Mouse (Mus musculus) erythroid progenitor cell, adult 5-6 weeks (primary cell): Measurements from ENCODE around the gene Lmbrd2. TPM values are rescaled to one million over a fixed set of nuclear protein-coding genes. Genes with fewer than 3 reads are reported as not detected.
A peak's percentile ranks its signal among the peaks of the same experiment; 100 is the strongest.
"Not testable (repeated sequence)": the region's sequence is repeated elsewhere in the genome, so short reads cannot be mapped to it uniquely, and the experiment has no call there.

Experiments used
- ATAC-seq: replicated peaks from 2 replicates; pipeline ENCODE4 v1.8.0; 2016; ENCODE audit warnings: moderate number of reproducible peaks, mild to moderate bottlenecking, moderate TSS enrichment, inconsistent platforms; ENCODE audit not compliant: poor library complexity, low FRiP score, severe bottlenecking
- total RNA-seq, 2 experiments: library from RNA; stranded (forward) in 1 of 2; stranded (reverse) in 1 of 2; fragments of 150-400 nt in 1 of 2; fragments of 186-747, 209-891 nt in 1 of 2; gene quantifications; 2 replicates each; pipeline versions ENCODE4 v1.2.3 to v1.2.4; 2015 to 2017; ENCODE audit warnings: low replicate concordance in 2 of 2

The Lmbrd2 gene
- total RNA-seq, 2 experiments from 2014 or later: 6.2 to 20.1 TPM

DNA sequence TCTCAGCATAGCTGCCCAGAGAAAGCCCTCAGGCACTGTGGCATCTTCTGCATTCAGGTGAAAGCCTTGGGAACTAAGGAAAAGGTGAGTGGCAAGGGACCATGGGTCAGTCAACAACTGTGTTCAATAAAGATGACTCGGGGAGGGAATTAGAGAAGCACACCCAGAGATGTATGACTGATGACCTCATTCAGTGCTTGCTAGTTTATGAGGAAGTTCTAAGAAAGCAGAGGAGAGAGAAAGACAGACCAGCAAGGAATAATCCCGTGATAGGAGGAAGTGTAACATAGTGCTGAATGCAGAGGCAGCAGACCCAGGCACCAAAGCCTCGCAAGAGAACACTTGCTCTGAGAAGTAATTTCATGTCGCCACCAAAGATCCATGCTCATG, 8.9 kb upstream of the Lmbrd2 start:
- no peak for ATAC-seq

DNA sequence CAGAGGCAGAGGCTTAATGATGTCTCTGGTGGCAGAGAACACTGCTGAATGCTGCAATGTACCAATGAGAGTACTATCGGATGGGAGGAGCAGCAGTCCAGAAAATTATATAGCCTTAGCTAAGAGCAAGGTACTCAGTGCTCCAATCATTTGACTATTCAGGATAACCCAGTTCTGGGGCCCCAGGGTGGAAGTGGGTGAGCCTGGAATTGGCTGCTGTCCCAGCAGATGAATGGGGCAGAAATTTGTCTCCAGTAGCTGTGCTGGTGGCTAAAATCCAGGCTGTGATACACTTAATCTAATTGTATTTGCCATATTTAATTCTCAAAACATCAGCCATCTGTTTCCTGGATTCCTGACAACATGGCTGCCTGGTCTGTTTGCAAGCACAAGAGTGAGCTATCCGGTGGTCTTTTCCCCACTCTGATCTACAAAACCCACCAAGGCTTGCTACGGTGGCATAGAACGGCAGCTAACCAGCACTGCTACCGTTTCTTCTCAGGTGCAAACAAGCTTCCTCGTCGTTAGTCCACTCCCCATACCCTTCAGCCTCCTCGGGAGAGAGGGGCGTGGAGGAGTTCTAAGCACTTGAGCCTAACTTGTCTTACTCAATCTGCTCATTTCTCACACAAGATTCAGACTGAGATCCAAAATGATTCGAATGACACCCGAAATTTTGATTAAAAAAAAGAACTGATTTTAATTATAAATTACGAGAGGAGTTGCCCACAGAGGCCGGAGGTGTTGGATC, 7.5 kb upstream of the Lmbrd2 start:
- ATAC-seq: no peak

DNA sequence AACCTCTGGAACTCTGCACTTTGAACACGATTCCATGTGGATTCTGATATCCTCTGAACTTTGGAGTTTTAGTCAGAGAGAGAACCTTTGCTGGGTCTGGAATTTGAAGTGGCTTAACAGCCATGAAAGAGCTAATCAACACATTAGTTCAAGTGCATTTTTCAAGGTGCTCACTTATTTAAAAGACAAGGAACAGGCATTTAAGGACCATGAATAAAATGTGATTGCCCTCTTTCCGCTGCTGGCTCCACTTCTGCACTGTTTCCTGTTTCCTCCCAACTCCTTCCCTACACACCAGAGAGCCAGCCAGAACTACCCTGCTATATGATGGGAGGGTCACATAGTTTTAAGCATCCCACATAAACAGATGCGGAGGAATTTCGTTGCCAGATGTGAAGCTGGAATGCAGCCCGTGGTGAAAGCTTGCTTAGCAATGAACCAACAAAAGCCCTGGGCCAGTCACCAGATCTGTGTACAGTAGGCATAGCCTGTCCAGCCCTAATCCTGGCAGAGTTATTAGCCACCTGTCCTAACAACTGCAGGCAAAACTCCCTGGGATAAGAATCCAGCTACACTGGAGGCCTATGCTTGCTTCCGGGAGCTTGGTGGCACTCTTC, 5.4 kb upstream of the Lmbrd2 start:
- no peak for ATAC-seq

DNA sequence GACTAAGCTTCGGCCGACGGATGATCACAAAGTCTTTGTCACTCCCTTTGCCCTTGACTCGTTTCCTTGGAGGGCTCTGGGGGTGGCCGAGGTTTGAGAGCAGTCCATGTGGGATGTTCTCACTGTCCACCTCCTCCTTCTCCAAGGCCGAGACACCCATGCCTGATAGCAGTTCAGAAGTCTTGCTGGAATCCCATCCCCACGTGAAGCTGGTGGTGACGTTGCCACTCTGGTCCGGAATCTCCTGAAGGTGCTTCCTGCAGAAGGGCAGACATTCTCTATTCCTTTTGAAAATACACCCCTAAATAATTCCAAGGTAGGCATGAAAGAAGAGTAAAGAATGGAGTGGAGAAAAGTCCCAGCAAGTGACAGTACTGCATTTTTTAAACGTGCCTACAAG, 903 bp upstream of the Lmbrd2 start:
- ATAC-seq: no peak

DNA sequence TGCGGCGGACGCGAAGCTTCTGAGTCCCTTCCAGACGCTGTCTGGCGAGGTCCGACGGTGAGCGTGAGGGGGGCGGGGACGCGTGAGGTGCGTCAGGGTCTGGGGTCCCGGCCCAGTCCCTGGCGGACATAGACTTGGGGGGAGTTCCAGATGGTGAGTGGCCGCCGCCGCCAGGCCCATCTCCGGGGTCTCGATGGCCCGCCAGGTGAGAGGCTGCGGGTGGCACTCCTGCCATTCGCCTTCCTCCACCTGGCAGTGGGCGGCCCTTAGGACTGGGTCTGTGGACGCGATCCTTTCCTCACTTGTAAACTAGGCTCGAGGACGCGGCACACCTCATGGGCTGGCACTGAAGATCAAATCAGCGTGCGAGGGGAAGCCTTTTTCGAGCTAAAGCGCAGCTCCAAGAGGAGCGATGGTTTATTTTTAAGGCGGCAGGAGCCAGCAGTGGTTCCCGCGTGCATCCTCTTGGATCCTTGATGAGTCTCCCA, 378 bp downstream of the Lmbrd2 start:
- peak; percentile 47 for ATAC-seq

DNA sequence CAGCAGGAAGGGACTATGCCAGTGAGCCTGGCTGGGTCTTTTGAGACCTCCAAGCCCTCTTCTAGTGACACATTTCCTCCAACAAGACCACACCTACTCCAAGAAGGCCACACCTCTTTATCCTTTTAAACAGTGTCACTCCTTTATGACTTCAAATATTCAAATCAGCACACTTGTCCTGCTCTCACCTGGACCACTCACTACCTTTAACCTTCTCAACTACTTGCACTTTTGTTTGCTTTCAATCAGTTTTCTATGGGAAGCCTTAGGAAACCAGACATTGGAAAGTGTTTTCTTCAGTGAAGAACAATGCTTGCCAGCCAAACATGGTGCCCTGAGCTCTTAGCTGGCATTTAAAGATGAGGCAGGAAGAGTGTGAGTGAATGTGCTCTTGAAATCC, 15.0 kb downstream of the Lmbrd2 start, which contains the start of gene Skp2:
TSS of gene Skp2 (minus strand) at position 101 of the 400 bp plus-strand sequence.
- no peak for ATAC-seq

DNA sequence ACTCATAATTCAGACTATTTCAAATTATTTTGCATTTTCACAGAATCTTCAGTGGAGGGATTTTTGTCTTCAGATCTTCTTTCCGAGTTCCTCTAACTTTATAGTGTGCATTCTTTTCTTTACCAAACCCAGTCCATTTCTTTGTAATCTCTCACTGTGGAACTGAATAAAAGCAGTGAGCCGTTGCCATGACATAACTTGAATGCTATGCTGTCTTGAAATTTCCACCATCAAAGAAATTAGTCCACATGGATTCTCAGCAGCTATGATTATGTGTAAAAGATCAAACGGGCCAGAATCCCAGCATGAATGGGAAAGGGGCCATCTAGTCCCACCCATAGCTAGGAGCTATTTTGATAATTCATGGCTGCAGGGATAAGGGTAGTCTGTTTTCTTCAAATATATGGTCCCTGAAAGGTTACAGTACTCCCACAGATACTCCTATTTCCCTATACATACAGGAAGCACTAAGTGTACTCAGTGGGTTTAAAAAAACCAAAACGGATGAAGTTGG, 22.3 kb downstream of the Lmbrd2 start:
- ATAC-seq: no peak

DNA sequence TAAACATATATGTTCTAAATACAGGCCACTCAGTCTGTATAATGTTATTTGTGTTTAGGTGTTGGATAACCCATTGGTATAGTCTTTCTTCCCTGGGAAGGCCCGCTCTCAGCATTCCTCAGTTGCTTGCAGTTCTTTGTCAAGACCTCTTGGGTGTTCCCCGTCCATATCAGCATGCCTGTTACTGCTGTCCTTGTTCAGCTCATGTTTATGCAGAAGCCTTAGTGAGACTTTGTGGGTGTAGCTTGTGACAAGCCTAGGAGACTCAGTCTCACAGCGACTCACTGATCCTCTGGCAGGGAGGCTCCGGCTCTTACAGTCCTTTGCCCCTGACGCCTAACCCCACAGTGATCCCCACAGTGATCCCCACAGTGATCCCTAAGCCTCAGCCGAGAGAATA, 23.8 kb downstream of the Lmbrd2 start:
- ATAC-seq: no peak

DNA sequence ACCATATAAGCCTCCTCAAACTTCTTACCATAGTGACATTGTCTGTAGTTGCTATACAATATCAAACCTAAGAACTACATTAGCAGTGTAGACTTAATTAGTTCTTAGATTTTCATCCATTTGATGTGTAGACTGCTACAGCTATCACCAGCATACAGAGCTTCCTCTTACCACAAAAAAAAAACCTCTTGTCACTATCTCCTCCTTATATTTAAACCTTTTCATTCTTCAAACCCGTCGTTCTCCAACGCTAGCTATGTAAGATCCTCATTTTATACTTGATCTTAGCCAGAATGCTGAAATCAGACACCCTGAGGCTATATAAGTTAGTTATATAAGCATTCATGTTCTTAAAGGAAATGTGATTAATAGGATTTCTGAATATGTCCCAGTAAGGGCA, 36.7 kb downstream of the Lmbrd2 start:
- ATAC-seq: no peak

DNA sequence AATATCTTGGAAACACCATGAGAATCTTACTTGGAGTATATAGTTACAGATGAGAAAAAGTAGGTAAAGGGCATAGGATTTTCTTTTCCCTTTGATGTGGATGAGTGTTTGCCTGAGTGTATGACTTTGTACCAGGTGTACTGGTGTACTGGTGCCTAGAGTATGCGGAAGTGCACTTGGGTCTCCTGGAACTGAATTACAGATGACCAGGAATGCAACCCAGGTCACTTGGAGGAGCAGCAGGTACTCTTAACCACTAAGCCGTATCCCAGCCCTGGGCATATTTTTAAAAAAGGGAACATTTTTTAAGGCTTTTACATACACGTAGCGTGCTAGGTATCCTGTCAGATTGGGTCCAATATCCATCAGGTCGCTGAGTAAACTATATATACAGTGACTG, 43.6 kb downstream of the Lmbrd2 start:
- no peak for ATAC-seq

DNA sequence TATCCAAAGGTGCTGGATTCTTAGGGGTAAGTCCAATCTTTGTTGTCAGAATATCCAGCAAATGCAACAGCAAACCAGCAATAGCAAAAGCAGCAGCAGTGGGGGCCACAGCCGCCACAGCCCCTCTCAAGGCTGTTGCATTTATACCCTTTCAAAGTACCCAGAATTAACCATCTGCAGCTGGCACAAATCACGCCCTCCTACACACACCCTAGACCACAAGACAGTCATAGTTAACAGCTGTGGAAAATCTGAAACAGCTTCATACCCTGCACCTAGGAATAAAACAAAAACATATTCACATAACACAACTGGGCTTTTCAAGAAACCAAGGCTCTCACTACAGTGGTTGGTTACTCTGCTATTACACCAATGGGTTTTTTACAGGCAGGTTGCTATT, 49.4 kb downstream of the Lmbrd2 start:
- ATAC-seq: no peak

DNA sequence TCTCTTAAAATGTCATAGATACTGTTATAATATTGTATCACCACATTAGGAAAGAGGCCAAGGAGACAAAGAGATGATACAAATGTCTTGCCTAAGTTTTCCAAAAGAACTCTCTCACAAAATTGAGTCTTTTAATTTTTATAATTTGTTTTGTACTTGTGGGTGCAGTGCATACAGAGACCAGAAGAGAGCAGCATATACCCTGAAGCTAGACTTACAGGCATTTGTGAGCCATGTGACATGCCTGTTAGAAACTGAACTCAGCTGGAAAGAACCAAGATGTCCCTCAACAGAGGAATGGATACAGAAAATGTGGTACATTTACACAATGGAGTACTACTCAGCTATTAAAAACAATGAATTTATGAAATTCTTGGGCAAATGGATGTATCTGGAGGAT, 52.3 kb downstream of the Lmbrd2 start:
- ATAC-seq: not testable (repeated sequence)

DNA sequence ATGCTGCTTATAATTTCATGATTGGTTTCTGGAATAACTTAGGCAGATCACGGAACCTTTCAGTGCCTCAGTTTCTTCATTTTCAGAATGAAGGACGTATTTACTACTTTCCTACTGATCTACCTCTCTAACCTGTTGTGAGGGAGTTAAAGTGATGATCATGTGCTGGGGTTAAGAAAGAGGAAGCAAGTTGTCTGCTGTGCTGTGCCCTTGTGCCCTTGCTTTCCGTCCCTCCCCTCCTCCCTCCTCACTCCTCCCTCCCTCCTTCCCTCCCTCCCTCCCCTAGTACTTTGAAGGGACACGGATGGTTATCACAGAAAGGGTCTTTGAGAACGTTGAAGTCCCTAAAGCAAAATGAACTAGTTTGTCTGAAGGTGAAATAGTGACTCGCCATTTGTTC, 58.1 kb downstream of the Lmbrd2 start:
- ATAC-seq: no peak

DNA sequence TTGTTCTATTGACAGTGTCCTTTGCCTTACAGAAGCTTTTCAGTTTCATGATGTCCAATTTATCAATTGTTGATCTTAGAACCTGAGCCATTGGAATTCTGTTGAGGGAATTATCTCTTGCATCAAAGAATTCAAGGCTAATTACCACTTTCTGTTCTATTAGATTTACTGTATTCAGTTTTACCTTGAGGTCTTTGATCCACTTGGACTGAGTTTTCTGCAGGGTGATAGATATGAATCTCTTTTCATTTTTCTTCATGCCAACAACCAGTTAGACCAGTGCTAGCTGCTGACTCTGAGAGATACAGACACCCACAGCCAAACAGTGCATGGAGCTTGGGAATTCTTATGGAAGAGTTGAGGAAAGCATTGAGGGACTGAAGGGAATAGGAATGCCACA, 71.5 kb downstream of the Lmbrd2 start:
- no peak for ATAC-seq

DNA sequence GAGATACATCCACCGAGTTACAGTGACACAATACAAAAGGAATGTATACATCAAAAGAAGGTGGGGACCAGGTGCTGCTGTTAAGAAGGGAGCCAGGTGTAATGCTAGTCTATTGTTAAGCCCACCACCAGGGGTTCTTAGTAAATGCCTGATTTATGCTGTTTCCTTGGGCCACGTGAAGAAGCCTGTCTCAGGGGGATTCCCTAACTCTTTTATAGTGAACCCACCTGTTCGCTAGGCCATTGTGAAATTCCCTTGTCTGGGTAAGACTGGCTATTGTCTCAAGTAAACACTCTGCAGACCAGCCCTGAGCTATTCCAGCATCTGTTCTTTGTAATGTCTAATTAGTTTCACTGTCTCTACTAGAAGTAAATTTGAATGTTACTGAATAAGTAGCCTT, 72.7 kb downstream of the Lmbrd2 start:
- not testable (repeated sequence) for ATAC-seq

DNA sequence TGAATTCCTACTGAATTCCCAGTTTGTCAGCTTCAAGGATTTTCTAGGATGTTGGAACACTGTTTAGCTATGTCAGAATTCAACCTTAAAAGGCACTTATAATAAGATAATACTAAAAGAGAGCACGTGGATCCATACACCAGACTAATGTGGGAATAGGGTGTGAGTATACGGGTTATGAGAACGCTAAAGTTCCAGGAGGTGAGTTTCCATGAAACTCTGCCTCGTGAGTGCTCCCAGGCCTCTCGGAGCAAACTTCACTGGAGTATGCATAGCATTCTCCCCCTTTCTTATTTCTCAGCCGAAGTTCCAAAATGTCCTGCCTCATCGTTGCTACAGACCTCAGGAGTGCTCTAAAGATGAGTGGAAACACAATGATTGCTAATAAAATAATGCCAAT, 73.1 kb downstream of the Lmbrd2 start:
- ATAC-seq: not testable (repeated sequence)

DNA sequence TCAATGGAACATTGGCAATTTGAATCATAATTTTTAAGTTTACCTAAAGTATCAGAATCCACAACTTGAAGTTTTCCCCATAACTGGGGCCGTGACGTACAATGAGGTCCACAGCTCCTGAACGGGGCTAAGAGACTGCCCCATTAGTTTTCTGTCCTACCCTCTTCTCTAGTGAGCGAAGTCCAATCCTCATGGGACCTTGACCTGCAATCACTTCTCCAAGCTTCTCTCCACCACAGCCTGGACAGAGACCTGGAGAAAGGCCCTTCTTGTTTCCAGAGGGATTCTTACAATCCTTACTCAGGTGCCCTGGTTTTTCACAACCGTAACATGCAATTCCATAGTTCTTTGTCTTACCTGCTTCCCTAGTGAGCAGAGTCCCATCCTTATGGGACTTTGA, 76.1 kb downstream of the Lmbrd2 start:
- no peak for ATAC-seq

DNA sequence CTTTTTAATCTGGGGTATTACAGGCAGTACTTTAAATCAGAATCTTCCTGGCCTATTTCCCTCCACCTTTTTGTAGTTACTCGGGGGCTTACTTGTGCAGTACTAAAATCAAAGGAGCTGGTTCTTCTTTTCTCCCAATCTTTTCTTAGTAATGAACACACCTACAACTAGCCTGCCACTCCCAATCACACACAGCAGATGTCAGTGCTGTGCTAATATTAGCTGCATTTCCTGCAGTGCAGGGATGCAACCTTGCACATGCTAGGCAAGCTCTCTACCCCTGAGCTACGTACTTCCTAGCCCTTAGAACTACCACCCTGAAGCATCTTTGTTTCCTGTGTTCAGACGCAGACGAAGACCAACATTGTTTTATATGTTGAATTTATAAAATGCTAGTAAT, 90.6 kb downstream of the Lmbrd2 start:
- peak; percentile 61 for ATAC-seq

DNA sequence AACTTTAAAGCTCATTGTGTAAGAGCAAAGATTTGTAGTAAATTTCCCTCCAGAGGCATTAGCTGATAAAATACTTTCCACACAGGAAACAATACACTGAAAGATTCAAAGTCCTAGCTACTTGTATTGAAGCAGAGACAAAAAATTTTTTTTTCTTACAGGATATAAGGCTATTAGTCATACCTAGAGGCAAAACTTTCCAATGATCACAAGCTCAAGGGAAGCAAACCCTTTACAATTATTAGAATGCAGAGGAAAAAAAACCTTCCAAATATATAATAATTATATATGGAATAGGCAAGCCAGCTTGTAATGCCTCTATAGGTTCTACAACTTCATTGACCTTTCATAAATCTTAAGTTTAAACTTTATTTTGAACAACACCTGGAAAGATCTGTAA, 106.0 kb downstream of the Lmbrd2 start:
- ATAC-seq: no peak
